ENCODE assay signal across 19 mouse cellular contexts in the genomic region with DNA sequence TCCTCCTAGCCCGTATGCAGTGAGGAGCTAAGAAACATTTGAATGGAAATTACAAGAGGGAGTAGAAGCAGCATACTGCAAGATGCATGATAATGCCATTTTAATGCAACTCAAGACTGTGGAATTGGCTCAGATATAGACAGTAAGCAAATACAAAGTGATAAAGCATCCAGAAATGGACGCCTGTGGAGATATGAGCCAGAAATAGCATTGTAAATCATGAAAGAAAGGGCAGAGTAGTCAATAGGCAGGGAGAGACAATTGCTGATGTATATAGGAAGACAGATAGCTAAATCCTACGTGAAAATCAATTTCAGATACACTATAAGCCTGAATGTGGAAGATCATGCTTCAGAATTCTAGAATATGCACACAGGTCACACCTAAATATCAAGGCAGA. TPM values are rescaled to one million over a fixed set of nuclear protein-coding genes. Genes with fewer than 3 reads are reported as not detected.
"Had no signal": no experiment of that assay in that cellular context is flagged by ENCODE, and none has a peak within 500 bp of the region (broad histone marks: within the 10 kb centered on the region; RNA-seq: fewer than 3 reads in every experiment).

No protein-coding gene starts in this region.

- H3K27me3 ChIP-seq: midbrain, embryonic 12.5 days; neural tube, embryonic 12.5 days had no signal

- H3K9ac ChIP-seq: liver, embryonic 14.5 days; lung, embryonic 14.5 days; midbrain, embryonic 12.5 days; neural tube, embryonic 12.5 days had no signal

- H3K27ac ChIP-seq: liver, embryonic 14.5 days; midbrain, embryonic 10.5 days; midbrain, embryonic 12.5 days; neural tube, embryonic 12.5 days had no signal

- H3K9me3 ChIP-seq: midbrain, embryonic 10.5 days; midbrain, embryonic 12.5 days; neural tube, embryonic 12.5 days had no signal

- H3K4me1 ChIP-seq: midbrain, embryonic 10.5 days; midbrain, embryonic 12.5 days had no signal

- H3K4me2 ChIP-seq: lung, embryonic 14.5 days; midbrain, embryonic 12.5 days; neural tube, embryonic 12.5 days had no signal

- ATAC-seq: midbrain, embryonic 16.5 days had no signal

- DNase-seq: lung, adult 18-20 months; lung, embryonic 14.5 days; lung, postnatal 10 days; lung, postnatal 4 days; retina, postnatal 1 day; right cerebral cortex, adult 18-20 months; right cerebral cortex, postnatal 25 days; right cerebral cortex, postnatal 4 days; spleen, adult 18-20 months; thymus, adult 18-20 months; thymus, postnatal 14 days; thymus, postnatal 36 days had no signal

- H3K36me3 ChIP-seq: midbrain, embryonic 10.5 days; midbrain, embryonic 12.5 days; neural tube, embryonic 12.5 days had no signal

- H3K4me3 ChIP-seq: midbrain, embryonic 10.5 days; midbrain, embryonic 12.5 days; myocyte; neural tube, embryonic 12.5 days had no signal

RNA-seq across cellular contexts. Expression of gene Gm2115, which starts 26.5 kb away (rescaled TPM):
- polyA plus RNA-seq: liver, embryonic 14.5 days; thymus, postnatal 0 days had no signal
